Mouse (Mus musculus) layer of hippocampus, postnatal 25 days (tissue): Measurements from ENCODE around the gene Atp2c2. TPM values are rescaled to one million over a fixed set of nuclear protein-coding genes. Genes with fewer than 3 reads are reported as not detected.
A peak's percentile ranks its signal among the peaks of the same experiment; 100 is the strongest.

Experiments used
- DNase-seq, 2 experiments: peaks; one replicate each; pipeline ENCODE4 v3.0.0; 2022; ENCODE audit warnings: mixed read lengths in 2 of 2, low spot score in 1 of 2; ENCODE audit errors: extremely low spot score in 1 of 2
- total RNA-seq, 2 experiments: library from RNA; stranded (reverse); gene quantifications; 2 replicates each; pipeline ENCODE4 v1.2.3; 2021

The Atp2c2 gene
- total RNA-seq = 1 to 10 TPM; 1.8 to 1.9 TPM

- DNase-seq = no peak
Measured at GRCm38 (mm10) chr8:119699549-119700134, at the start of gene Atp2c2. TSS of gene Atp2c2 (plus strand) at chr8:119700009.

- DNase-seq = no peak
Measured at GRCm38 (mm10) chr8:119651324-119651723, 48.5 kb upstream of the Atp2c2 start.

GRCm38 (mm10) chr8:119656709-119657464 lies 42.9 kb upstream of the Atp2c2 start:
- peak in 1 of 2 experiments; percentile 50 for DNase-seq

- DNase-seq = no peak
Measured at GRCm38 (mm10) chr8:119661081-119661480, 38.7 kb upstream of the Atp2c2 start.

GRCm38 (mm10) chr8:119661892-119662291 lies 37.9 kb upstream of the Atp2c2 start:
- DNase-seq = no peak

- DNase-seq = no peak
Measured at GRCm38 (mm10) chr8:119663440-119663839, 36.4 kb upstream of the Atp2c2 start.

- DNase-seq = no peak
Measured at GRCm38 (mm10) chr8:119665270-119665669, 34.5 kb upstream of the Atp2c2 start.

- DNase-seq = no peak
Measured at GRCm38 (mm10) chr8:119666219-119666951, 33.4 kb upstream of the Atp2c2 start, which contains the start of gene Wfdc1. TSS of gene Wfdc1 (plus strand) at chr8:119666365.

- no peak for DNase-seq
Measured at GRCm38 (mm10) chr8:119668447-119668846, 31.4 kb upstream of the Atp2c2 start.

GRCm38 (mm10) chr8:119669284-119669683 lies 30.5 kb upstream of the Atp2c2 start:
- no peak for DNase-seq

GRCm38 (mm10) chr8:119670419-119671091 lies 29.3 kb upstream of the Atp2c2 start:
- DNase-seq = no peak

- no peak for DNase-seq
Measured at GRCm38 (mm10) chr8:119673976-119674555, 25.7 kb upstream of the Atp2c2 start.

- no peak for DNase-seq
Measured at GRCm38 (mm10) chr8:119675457-119675856, 24.4 kb upstream of the Atp2c2 start.

- peak; percentile 80 to 98 for DNase-seq
Measured at GRCm38 (mm10) chr8:119676389-119676788, 23.4 kb upstream of the Atp2c2 start.

GRCm38 (mm10) chr8:119678138-119678843 lies 21.5 kb upstream of the Atp2c2 start:
- no peak for DNase-seq

GRCm38 (mm10) chr8:119679184-119679583 lies 20.6 kb upstream of the Atp2c2 start:
- no peak for DNase-seq

- no peak for DNase-seq
Measured at GRCm38 (mm10) chr8:119690602-119691001, 9.2 kb upstream of the Atp2c2 start.

GRCm38 (mm10) chr8:119691989-119692388 lies 7.8 kb upstream of the Atp2c2 start:
- no peak for DNase-seq

GRCm38 (mm10) chr8:119694696-119695095 lies 5.1 kb upstream of the Atp2c2 start:
- DNase-seq = no peak

GRCm38 (mm10) chr8:119697163-119697562 lies 2.6 kb upstream of the Atp2c2 start:
- DNase-seq = no peak
